Mouse (Mus musculus) effector memory CD4-positive, alpha-beta T cell, adult 5 months (primary cell): ENCODE results near the gene Ankdd1a. TPM values are rescaled to one million over a fixed set of nuclear protein-coding genes. Genes with fewer than 3 reads are reported as not detected.

Experiments
- polyA plus RNA-seq: library from polyadenylated mRNA; unstranded; fragments of 100-300 nt; shearing (Covaris generic); gene quantifications from one replicate; pipeline ENCODE4 v1.2.1, GENCODE M21; 2017

Ankdd1a gene
- polyA plus RNA-seq: not detected

DNA sequence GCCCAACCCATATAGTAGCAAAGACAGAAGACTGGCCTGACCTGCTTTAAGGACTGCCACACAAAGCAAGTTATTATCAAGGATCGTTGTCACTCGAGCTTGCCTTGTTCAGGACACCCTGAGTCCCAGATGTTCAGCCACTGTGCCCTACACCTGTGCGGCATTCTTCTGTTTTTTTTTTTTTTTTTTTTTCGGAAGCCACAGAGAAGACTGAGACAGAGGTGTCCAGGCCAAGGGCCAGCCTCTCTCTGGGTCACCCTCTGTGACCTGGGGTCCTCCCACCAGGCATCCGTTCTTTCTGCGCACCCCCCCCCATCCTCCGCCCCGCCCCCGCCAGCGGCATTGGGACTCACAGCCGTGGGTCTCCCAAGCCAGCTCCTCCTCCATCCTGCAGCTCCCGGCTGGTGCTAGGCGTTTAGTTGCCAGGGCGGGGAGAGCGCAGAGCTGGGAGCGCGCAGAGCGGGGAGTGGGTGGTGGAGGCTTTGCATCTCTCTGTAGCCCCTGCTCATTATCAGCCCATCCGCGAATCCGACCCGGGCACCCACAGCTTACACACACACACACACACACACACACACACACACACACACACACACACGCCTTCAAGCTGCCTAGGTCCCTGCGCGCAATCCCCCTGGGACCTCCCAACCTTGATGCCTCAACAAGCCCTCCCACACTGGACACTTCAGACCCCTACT lies at the start of gene Ankdd1a:
Gene Ankdd1a (minus strand): TSS at position 387 of the 698 bp plus-strand sequence.

DNA sequence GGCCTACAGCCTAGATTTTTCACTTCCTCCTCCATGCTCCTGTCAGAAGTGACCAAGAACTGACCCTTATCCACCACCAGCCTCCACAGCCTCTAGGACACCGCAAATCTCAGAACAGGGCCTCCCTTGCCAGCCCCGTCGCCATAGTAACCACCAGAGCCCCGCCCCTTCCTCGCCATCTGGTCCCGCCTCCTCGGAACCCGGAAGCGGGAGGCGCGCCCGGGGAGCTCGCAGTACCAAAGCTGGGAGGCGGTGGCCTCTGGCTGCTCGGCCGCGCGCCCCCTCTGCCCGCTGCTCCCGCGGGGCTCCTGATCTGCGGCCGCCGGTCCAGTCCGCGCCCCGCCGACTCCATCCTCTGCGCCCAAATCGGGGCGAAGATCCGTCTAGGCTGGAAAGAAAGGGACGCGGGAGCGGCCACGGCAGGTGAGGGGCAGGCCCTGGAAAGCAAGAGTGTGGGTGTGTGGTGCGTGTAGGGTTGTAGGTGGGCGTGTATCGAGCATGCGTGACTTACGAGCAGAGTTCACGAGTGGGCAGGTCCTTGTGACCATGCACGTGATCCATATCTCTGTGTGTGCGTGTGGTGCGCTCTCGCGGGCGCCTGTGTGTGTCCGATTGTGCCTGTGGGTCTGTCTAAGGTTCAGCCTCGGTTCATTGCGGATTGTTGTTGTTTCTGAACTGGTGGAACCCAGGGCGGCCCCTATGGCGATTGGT lies 59.1 kb downstream of the Ankdd1a start, which contains the start of gene Spg21:
Gene Spg21 (plus strand): TSS at position 216 of the 711 bp plus-strand sequence.

Other genes starting within 250 kb of the Ankdd1a start
- 27.9 TPM for gene Clpx, start 225.9 kb downstream of the Ankdd1a start, polyA plus RNA-seq
- gene Pdcd7, start 174.1 kb downstream of the Ankdd1a start, polyA plus RNA-seq: 23.4 TPM
- not detected for gene Ubap1l, start 159.2 kb downstream of the Ankdd1a start, polyA plus RNA-seq
- gene Kbtbd13, start 128.5 kb downstream of the Ankdd1a start, polyA plus RNA-seq: not detected
- not detected for gene Rasl12, start 121.7 kb downstream of the Ankdd1a start, polyA plus RNA-seq
- not detected for gene Slc51b, start 97.2 kb downstream of the Ankdd1a start, polyA plus RNA-seq
- gene Mtfmt, start 84.4 kb downstream of the Ankdd1a start, polyA plus RNA-seq: 25.9 TPM
- 79.2 TPM for gene Spg21, start 59.2 kb downstream of the Ankdd1a start, polyA plus RNA-seq
- gene Plekho2, start 59.8 kb upstream of the Ankdd1a start, polyA plus RNA-seq: 44.6 TPM
- gene Pif1, start 67.0 kb upstream of the Ankdd1a start, polyA plus RNA-seq: 0.11 TPM
- gene Rbpms2, start 109.5 kb upstream of the Ankdd1a start, polyA plus RNA-seq: 1.3 TPM
- gene Oaz2, start 147.8 kb upstream of the Ankdd1a start, polyA plus RNA-seq: 65.6 TPM